Mouse (Mus musculus) ES-Bruce4 (cell line): ENCODE data around the gene Igf2r. TPM values are rescaled to one million over a fixed set of nuclear protein-coding genes. Genes with fewer than 3 reads are reported as not detected.

Experiments used
- H3K27ac ChIP-seq: 2 replicates; pipeline ENCODE4 v1.5.1; 2012; ENCODE audit warnings: low read length, inconsistent platforms; ENCODE audit not compliant: insufficient read depth
- H3K27me3 ChIP-seq: 2 replicates; pipeline ENCODE4 v1.6.1; 2012; ENCODE audit warnings: mild to moderate bottlenecking, low read length, inconsistent platforms; ENCODE audit not compliant: control insufficient read depth, poor library complexity, insufficient read depth, severe bottlenecking
- H3K36me3 ChIP-seq: 2 replicates; pipeline ENCODE4 v1.6.1; 2012; ENCODE audit warnings: inconsistent platforms, mild to moderate bottlenecking, low read length, moderate library complexity; ENCODE audit not compliant: control insufficient read depth, poor library complexity, insufficient read depth, severe bottlenecking
- H3K4me1 ChIP-seq: one replicate; pipeline ENCODE4 v1.8.1; 2011; ENCODE audit warnings: low read length; ENCODE audit not compliant: control insufficient read depth, insufficient read depth
- H3K4me3 ChIP-seq: 2 replicates; pipeline ENCODE4 v1.5.1; 2011; ENCODE audit warnings: low read depth, mild to moderate bottlenecking, low read length
- H3K9ac ChIP-seq: 2 replicates; pipeline ENCODE4 v1.6.1; 2012; ENCODE audit warnings: low read depth, mild to moderate bottlenecking, inconsistent platforms; ENCODE audit not compliant: poor library complexity, severe bottlenecking
- H3K9me3 ChIP-seq: replicated peaks from 2 replicates; pipeline ENCODE4 v1.6.1; 2012; ENCODE audit warnings: mild to moderate bottlenecking, low read length, inconsistent platforms; ENCODE audit not compliant: control insufficient read depth, poor library complexity, insufficient read depth, severe bottlenecking
- CTCF ChIP-seq: IDR thresholded peaks from one replicate; pipeline ENCODE4 v1.8.1; 2011; ENCODE audit warnings: low read depth, low read length
- EP300 ChIP-seq: IDR thresholded peaks from 2 replicates; pipeline ENCODE4 v1.6.1; 2011; ENCODE audit warnings: low read depth, low read length; ENCODE audit not compliant: insufficient read depth
- POLR2A ChIP-seq: IDR thresholded peaks from one replicate; pipeline ENCODE4 v1.8.1; 2011; ENCODE audit warnings: low read length; ENCODE audit not compliant: insufficient read depth
- polyA plus RNA-seq: library from polyadenylated mRNA; stranded (reverse); fragments of >200 nt; gene quantifications from 2 replicates; pipeline ENCODE4 v1.2.4, GENCODE M21; 2011; ENCODE audit warnings: low read depth; ENCODE audit not compliant: missing spikeins, insufficient read depth, insufficient read length

Gene Igf2r
- polyA plus RNA-seq, 1 experiment: 61.4 TPM

GRCm38 (mm10) chr17:12754243-12755007, 15.0 kb downstream of the Igf2r start:
- Histone ChIP-seq H3K4me1 (peaks cover 5% of the 10 kb centered on the region), H3K27me3 (no peaks in the 10 kb centered on the region), H3K9ac (no peak overlapping the region), H3K4me3 (no peak overlapping the region), H3K36me3 (no peaks in the 10 kb centered on the region), H3K27ac (no peak overlapping the region), H3K9me3 (no peaks in the 10 kb centered on the region)
- TF ChIP-seq POLR2A: no peak
- no peak for TF ChIP-seq CTCF
- no peak for TF ChIP-seq EP300

GRCm38 (mm10) chr17:12753050-12753449, 16.4 kb downstream of the Igf2r start:
- Histone ChIP-seq H3K4me3 (no peak overlapping the region), H3K27ac (no peak overlapping the region), H3K27me3 (no peaks in the 10 kb centered on the region), H3K9me3 (no peaks in the 10 kb centered on the region), H3K9ac (no peak overlapping the region), H3K4me1 (peaks cover 5% of the 10 kb centered on the region), H3K36me3 (no peaks in the 10 kb centered on the region)
- no peak for TF ChIP-seq CTCF
- TF ChIP-seq POLR2A: no peak
- no peak for TF ChIP-seq EP300

- H3K27ac ChIP-seq: no peak overlapping the region
- no peaks in the 10 kb centered on the region for H3K36me3 ChIP-seq
- TF ChIP-seq POLR2A (no peak), EP300 (no peak), CTCF (no peak)
- no peaks in the 10 kb centered on the region for H3K9me3 ChIP-seq
- no peaks in the 10 kb centered on the region for H3K27me3 ChIP-seq
- H3K9ac ChIP-seq: no peak overlapping the region
- H3K4me1 ChIP-seq: peaks cover 5% of the 10 kb centered on the region
- H3K4me3 ChIP-seq: no peak overlapping the region
Observed at GRCm38 (mm10) chr17:12751641-12752040, 17.8 kb downstream of the Igf2r start.

GRCm38 (mm10) chr17:12751218-12751617, 18.2 kb downstream of the Igf2r start:
- peaks cover 5% of the 10 kb centered on the region for H3K4me1 ChIP-seq
- no peak overlapping the region for H3K9ac ChIP-seq

DNA sequence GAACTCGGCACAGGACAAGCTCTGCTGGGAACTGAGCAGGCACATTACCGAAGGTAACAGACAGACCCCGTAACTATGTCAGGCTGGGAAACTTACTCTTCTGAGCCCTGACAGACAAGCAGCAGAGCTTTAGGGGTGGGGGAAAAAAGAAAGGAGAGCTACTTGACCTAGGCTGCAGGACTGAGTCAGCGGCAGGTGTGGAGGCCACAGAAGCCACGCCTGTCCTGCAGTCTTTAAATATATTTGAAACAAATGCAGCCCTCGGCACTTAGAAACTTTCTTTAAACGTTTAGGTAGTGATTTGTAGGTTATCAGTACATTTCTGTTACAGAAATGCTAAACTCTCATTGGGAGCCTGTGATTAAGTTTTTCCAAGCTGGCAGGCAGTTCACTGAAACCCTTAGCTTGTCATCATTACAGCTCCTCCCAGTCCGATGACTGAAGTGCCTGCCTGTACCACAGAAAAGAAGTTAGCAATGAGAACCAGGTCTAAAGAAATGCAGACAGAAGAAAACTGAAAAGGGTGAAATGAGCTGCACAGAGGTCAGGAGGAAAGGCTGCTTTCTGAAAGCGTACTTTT, 18.8 kb downstream of the Igf2r start:
- H3K27ac ChIP-seq: no peak overlapping the region
- no peaks in the 10 kb centered on the region for H3K27me3 ChIP-seq
- TF ChIP-seq CTCF: no peak
- TF ChIP-seq POLR2A: no peak
- TF ChIP-seq EP300: no peak
- no peak overlapping the region for H3K9ac ChIP-seq
- H3K4me1 ChIP-seq: peaks cover 5% of the 10 kb centered on the region
- no peak overlapping the region for H3K4me3 ChIP-seq
- H3K36me3 ChIP-seq: no peaks in the 10 kb centered on the region; the same call in 1 of the 2 replicates
- no peaks in the 10 kb centered on the region for H3K9me3 ChIP-seq

More at GRCm38 (mm10) chr17:12751218-12751617, 18.2 kb downstream of the Igf2r start:
- TF ChIP-seq EP300 (no peak), CTCF (no peak), POLR2A (no peak)
- Histone ChIP-seq H3K9me3 (no peaks in the 10 kb centered on the region), H3K4me3 (no peak overlapping the region), H3K36me3 (no peaks in the 10 kb centered on the region; the same call in 1 of the 2 replicates), H3K27me3 (no peaks in the 10 kb centered on the region), H3K27ac (no peak overlapping the region)
